Mouse (Mus musculus): ENCODE results near the gene Eps8l2. TPM values are rescaled to one million over a fixed set of nuclear protein-coding genes. Genes with fewer than 3 reads are reported as not detected.

The Eps8l2 gene
- polyA plus RNA-seq, 1 experiment, result 25.4 TPM

GRCm38 (mm10) chr7:141343230-141343629, 4.5 kb downstream of the Eps8l2 start:
- 94% methylated on average over 2 of the region's 2 CpGs for whole genome bisulfite sequencing
- no peak for DNase-seq
- no peak overlapping the region for H3K27ac ChIP-seq (ENCODE audit: control insufficient read depth, insufficient read depth, low read length)
- H3K36me3 ChIP-seq (ENCODE audit: control insufficient read depth, insufficient read depth, low read length), result no peaks in the 10 kb centered on the region
- no peak for TF ChIP-seq POLR2A (IDR thresholded peaks at IDR 0.05; ENCODE audit: control insufficient read depth, extremely low read depth, insufficient read depth, low read length, poor library complexity)
- TF ChIP-seq CTCF (IDR thresholded peaks at IDR 0.05; ENCODE audit: borderline replicate concordance, control insufficient read depth, extremely low read depth, insufficient read depth, low read length, poor library complexity), result no peak
- no peaks in the 10 kb centered on the region for H3K27me3 ChIP-seq (ENCODE audit: control insufficient read depth, insufficient read depth, low read length)
- H3K4me1 ChIP-seq (replicated peaks; ENCODE audit: control insufficient read depth, insufficient read depth, low read length), result peaks cover 8% of the 10 kb centered on the region
- no peak overlapping the region for H3K4me3 ChIP-seq (ENCODE audit: control insufficient read depth, insufficient read depth, low read length)

- no peak for DNase-seq
- Histone ChIP-seq H3K4me1 (replicated peaks; ENCODE audit: control insufficient read depth, insufficient read depth, low read length) (peaks cover 4% of the 10 kb centered on the region), H3K27ac (ENCODE audit: control insufficient read depth, insufficient read depth, low read length) (no peak overlapping the region), H3K4me3 (ENCODE audit: control insufficient read depth, insufficient read depth, low read length) (no peak overlapping the region), H3K27me3 (ENCODE audit: control insufficient read depth, insufficient read depth, low read length) (no peaks in the 10 kb centered on the region), H3K36me3 (ENCODE audit: control insufficient read depth, insufficient read depth, low read length) (no peaks in the 10 kb centered on the region)
- 75% methylated on average over 7 of the region's 7 CpGs for WGBS
- TF ChIP-seq CTCF (IDR thresholded peaks at IDR 0.05; ENCODE audit: borderline replicate concordance, control insufficient read depth, extremely low read depth, insufficient read depth, low read length, poor library complexity), result no peak
- no peak for TF ChIP-seq POLR2A (IDR thresholded peaks at IDR 0.05; ENCODE audit: control insufficient read depth, extremely low read depth, insufficient read depth, low read length, poor library complexity)
Measured at GRCm38 (mm10) chr7:141343696-141344095, 5.0 kb downstream of the Eps8l2 start.

- WGBS, result 26% methylated on average over 5 of the region's 5 CpGs
- no peak overlapping the region; the same call in 1 of the 2 replicates for H3K27ac ChIP-seq (ENCODE audit: control insufficient read depth, insufficient read depth, low read length)
- no peaks in the 10 kb centered on the region for H3K4me1 ChIP-seq (replicated peaks; ENCODE audit: control insufficient read depth, insufficient read depth, low read length)
- no peaks in the 10 kb centered on the region for H3K27me3 ChIP-seq (ENCODE audit: control insufficient read depth, insufficient read depth, low read length)
- H3K36me3 ChIP-seq (ENCODE audit: control insufficient read depth, insufficient read depth, low read length), result no peaks in the 10 kb centered on the region
- TF ChIP-seq POLR2A (IDR thresholded peaks at IDR 0.05; ENCODE audit: control insufficient read depth, extremely low read depth, insufficient read depth, low read length, poor library complexity), result no peak
- TF ChIP-seq CTCF (IDR thresholded peaks at IDR 0.05; ENCODE audit: borderline replicate concordance, control insufficient read depth, extremely low read depth, insufficient read depth, low read length, poor library complexity), result no peak
- no peak for DNase-seq
- H3K4me3 ChIP-seq (ENCODE audit: control insufficient read depth, insufficient read depth, low read length), result no peak overlapping the region
Measured at GRCm38 (mm10) chr7:141344787-141345186, 6.1 kb downstream of the Eps8l2 start.

GRCm38 (mm10) chr7:141351061-141351460, 12.4 kb downstream of the Eps8l2 start:
- H3K27me3 ChIP-seq (ENCODE audit: control insufficient read depth, insufficient read depth, low read length), result no peaks in the 10 kb centered on the region; the same call in 1 of the 2 replicates
- 83% methylated on average over 6 of the region's 6 CpGs for WGBS
- H3K36me3 ChIP-seq (ENCODE audit: control insufficient read depth, insufficient read depth, low read length), result no peaks in the 10 kb centered on the region
- no peak overlapping the region for H3K27ac ChIP-seq (ENCODE audit: control insufficient read depth, insufficient read depth, low read length)
- no peak overlapping the region for H3K4me3 ChIP-seq (ENCODE audit: control insufficient read depth, insufficient read depth, low read length)
- TF ChIP-seq CTCF (IDR thresholded peaks at IDR 0.05; ENCODE audit: borderline replicate concordance, control insufficient read depth, extremely low read depth, insufficient read depth, low read length, poor library complexity) (no peak), POLR2A (IDR thresholded peaks at IDR 0.05; ENCODE audit: control insufficient read depth, extremely low read depth, insufficient read depth, low read length, poor library complexity) (no peak)
- H3K4me1 ChIP-seq (replicated peaks; ENCODE audit: control insufficient read depth, insufficient read depth, low read length), result no peaks in the 10 kb centered on the region
- no peak for DNase-seq

GRCm38 (mm10) chr7:141355051-141355450, 16.4 kb downstream of the Eps8l2 start:
- no peaks in the 10 kb centered on the region; the same call in 1 of the 2 replicates for H3K27me3 ChIP-seq (ENCODE audit: control insufficient read depth, insufficient read depth, low read length)
- WGBS, result 95% methylated on average over 8 of the region's 8 CpGs
- no peak overlapping the region for H3K27ac ChIP-seq (ENCODE audit: control insufficient read depth, insufficient read depth, low read length)
- TF ChIP-seq POLR2A (IDR thresholded peaks at IDR 0.05; ENCODE audit: control insufficient read depth, extremely low read depth, insufficient read depth, low read length, poor library complexity) (no peak), CTCF (IDR thresholded peaks at IDR 0.05; ENCODE audit: borderline replicate concordance, control insufficient read depth, extremely low read depth, insufficient read depth, low read length, poor library complexity) (no peak)
- DNase-seq, result no peak
- H3K4me1 ChIP-seq (replicated peaks; ENCODE audit: control insufficient read depth, insufficient read depth, low read length), result 0 out of 2 replicates have a peak, but pooled peaks cover 2% of the 10 kb centered on the region
- no peak overlapping the region for H3K4me3 ChIP-seq (ENCODE audit: control insufficient read depth, insufficient read depth, low read length)
- H3K36me3 ChIP-seq (ENCODE audit: control insufficient read depth, insufficient read depth, low read length), result no peaks in the 10 kb centered on the region

- H3K4me3 ChIP-seq (ENCODE audit: control insufficient read depth, insufficient read depth, low read length), result no peak overlapping the region
- 80% methylated on average over 12 of the region's 12 CpGs for WGBS
- TF ChIP-seq CTCF (IDR thresholded peaks at IDR 0.05; ENCODE audit: borderline replicate concordance, control insufficient read depth, extremely low read depth, insufficient read depth, low read length, poor library complexity) (no peak; the same call in 1 of the 2 replicates), POLR2A (IDR thresholded peaks at IDR 0.05; ENCODE audit: control insufficient read depth, extremely low read depth, insufficient read depth, low read length, poor library complexity) (no peak)
- 0 out of 2 replicates have a peak, but pooled peaks cover 2% of the 10 kb centered on the region for H3K4me1 ChIP-seq (replicated peaks; ENCODE audit: control insufficient read depth, insufficient read depth, low read length)
- no peak overlapping the region for H3K27ac ChIP-seq (ENCODE audit: control insufficient read depth, insufficient read depth, low read length)
- no peaks in the 10 kb centered on the region; the same call in 1 of the 2 replicates for H3K27me3 ChIP-seq (ENCODE audit: control insufficient read depth, insufficient read depth, low read length)
- no peak for DNase-seq
- no peaks in the 10 kb centered on the region for H3K36me3 ChIP-seq (ENCODE audit: control insufficient read depth, insufficient read depth, low read length)
Measured at GRCm38 (mm10) chr7:141355626-141356326, 17.1 kb downstream of the Eps8l2 start.
